Mouse (Mus musculus) heart, embryonic 16.5 days (tissue): ENCODE measurements around the gene Cbfa2t2. TPM values are rescaled to one million over a fixed set of nuclear protein-coding genes. Genes with fewer than 3 reads are reported as not detected.
A peak's percentile ranks its signal among the peaks of the same experiment; 100 is the strongest.

Experiments
- ATAC-seq: fragments of 200-750 bp; cut with Nextera tagmentation; replicated peaks from 2 replicates; pipeline ENCODE4 v1.8.0; 2017; ENCODE audit warnings: moderate number of reproducible peaks; ENCODE audit not compliant: insufficient read depth, low FRiP score; ENCODE audit errors: extremely low read depth
- H3K27ac ChIP-seq: fragments of 300-500 bp; sonication (generic); 2 replicates; pipeline ENCODE4 v1.5.1; 2014; ENCODE audit warnings: mild to moderate bottlenecking, low read length, control low read depth, moderate library complexity
- H3K27me3 ChIP-seq: fragments of 300-500 bp; sonication (generic); 2 replicates; pipeline ENCODE4 v1.6.1; 2014; ENCODE audit warnings: low read length, mixed read lengths; ENCODE audit not compliant: control insufficient read depth, insufficient read depth
- H3K36me3 ChIP-seq: fragments of 300-500 bp; sonication (generic); 2 replicates; pipeline ENCODE4 v1.6.1; 2014; ENCODE audit not compliant: control insufficient read depth, insufficient read depth
- H3K4me1 ChIP-seq: fragments of 300-500 bp; sonication (generic); 2 replicates; pipeline ENCODE4 v1.6.1; 2014; ENCODE audit warnings: low read length, mixed read lengths; ENCODE audit not compliant: control insufficient read depth, insufficient read depth
- H3K4me2 ChIP-seq: fragments of 300-500 bp; sonication (generic); 2 replicates; pipeline ENCODE4 v1.6.1; 2014; ENCODE audit warnings: low read depth, mild to moderate bottlenecking, control low read depth, low read length
- H3K4me3 ChIP-seq: fragments of 300-500 bp; sonication (generic); 2 replicates; pipeline ENCODE4 v1.5.1; 2014; ENCODE audit warnings: mild to moderate bottlenecking, control low read depth, low read length
- H3K9ac ChIP-seq: fragments of 300-500 bp; sonication (generic); 2 replicates; pipeline ENCODE4 v1.6.1; 2014; ENCODE audit warnings: low read length, control low read depth
- H3K9me3 ChIP-seq: fragments of 300-500 bp; sonication (generic); replicated peaks from 2 replicates; pipeline ENCODE4 v1.6.1; 2016; ENCODE audit warnings: low read length; ENCODE audit not compliant: control insufficient read depth
- WGBS: fragments of 180-500 bp; shearing (Covaris S2); extraction: QIAGEN DNeasy Blood & Tissue Kit; methylation state at CpG from one replicate; pipeline ENCODE4 v1.1.7; 2014; 5-methylcytosine and 5-hydroxymethylcytosine counted together
- polyA plus RNA-seq: library from polyadenylated mRNA; unstranded; fragments of >200 nt; fragmentation: Nextera tagmentation; extraction: Ambion mirVana; gene quantifications from 2 replicates; pipeline ENCODE4 v1.2.1, GENCODE M21; 2015

The Cbfa2t2 gene
- polyA plus RNA-seq, 1 experiment from 2014 or later = 29.7 TPM

DNA sequence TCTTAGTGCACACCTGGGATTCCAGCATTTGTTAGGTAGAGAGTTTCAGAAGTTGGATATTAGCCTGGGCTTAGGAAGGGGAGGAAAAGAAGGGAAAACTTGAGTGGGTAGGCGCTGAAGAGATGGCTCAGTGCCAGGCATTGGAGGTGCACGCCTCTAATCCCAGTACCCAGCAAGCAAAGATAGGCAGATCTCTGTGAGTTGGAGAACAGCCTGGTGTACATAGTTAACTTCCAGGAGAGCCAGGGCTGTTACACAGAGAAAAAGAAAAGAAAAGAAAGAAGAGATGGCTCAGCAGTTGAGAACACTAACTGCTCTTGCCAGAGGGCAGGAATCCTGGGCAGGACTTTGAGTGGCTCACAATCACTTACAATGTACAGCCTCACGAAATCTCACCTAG, 90.2 kb downstream of the Cbfa2t2 start:
- peaks cover 5% of the 10 kb centered on the region; the same call in 1 of the 2 replicates for H3K4me1 ChIP-seq
- H3K9ac ChIP-seq = no peak overlapping the region
- no peak for ATAC-seq
- H3K27me3 ChIP-seq = no peaks in the 10 kb centered on the region
- 50% methylated on average over 3 of the region's 3 CpGs for WGBS
- H3K9me3 ChIP-seq = no peaks in the 10 kb centered on the region
- H3K4me3 ChIP-seq = no peak overlapping the region
- peaks cover 33% of the 10 kb centered on the region for H3K36me3 ChIP-seq
- no peak overlapping the region for H3K4me2 ChIP-seq
- no peak overlapping the region for H3K27ac ChIP-seq

DNA sequence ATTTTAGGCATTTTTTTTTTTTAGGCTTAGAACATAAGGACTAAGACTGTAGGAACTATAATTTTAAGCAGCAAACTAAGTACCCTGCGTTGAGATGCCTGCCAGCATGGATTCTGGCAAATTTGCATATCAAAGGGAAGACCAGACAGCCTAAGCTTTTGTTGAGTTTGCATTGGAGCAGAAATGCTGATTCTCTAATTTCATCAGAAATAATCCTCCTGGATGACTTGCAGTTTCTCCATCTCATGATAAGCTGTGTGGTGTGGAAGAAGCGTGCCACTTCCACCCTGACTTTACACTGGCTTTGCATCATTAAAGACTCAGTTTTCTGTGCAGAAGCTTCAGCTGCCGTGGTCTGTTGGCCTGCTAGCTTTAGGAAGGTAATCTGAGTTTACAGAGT, 96.6 kb downstream of the Cbfa2t2 start:
- H3K9me3 ChIP-seq = no peaks in the 10 kb centered on the region
- H3K27me3 ChIP-seq = no peaks in the 10 kb centered on the region
- H3K9ac ChIP-seq = no peak overlapping the region
- no peak for ATAC-seq
- no peak overlapping the region for H3K27ac ChIP-seq
- peaks cover 6% of the 10 kb centered on the region for H3K4me1 ChIP-seq
- H3K4me2 ChIP-seq = no peak overlapping the region
- H3K36me3 ChIP-seq = peaks cover 40% of the 10 kb centered on the region
- 60% methylated on average over 3 of the region's 3 CpGs for WGBS
- no peak overlapping the region for H3K4me3 ChIP-seq

DNA sequence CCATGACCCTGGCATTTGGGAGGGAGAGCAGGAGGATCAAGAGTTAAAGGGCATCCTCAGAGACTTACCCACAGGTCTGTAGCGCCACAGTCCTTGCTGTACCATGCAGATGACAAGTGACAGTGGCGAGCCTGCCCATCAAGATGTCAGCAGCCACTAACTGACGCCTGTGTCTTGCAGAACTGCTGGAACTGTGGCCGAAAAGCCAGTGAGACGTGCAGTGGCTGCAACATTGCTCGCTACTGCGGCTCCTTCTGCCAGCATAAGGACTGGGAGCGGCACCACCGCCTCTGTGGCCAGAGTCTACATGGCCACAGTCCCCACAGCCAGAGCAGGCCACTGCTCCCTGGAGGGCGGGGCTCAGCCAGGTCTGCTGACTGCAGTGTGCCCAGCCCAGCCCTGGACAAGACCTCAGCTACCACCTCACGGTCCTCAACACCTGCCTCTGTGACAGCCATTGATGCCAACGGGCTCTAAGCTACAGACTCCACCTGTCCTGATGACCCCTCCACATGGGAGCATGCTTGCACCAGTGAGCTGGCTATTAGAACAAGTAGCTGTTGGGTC, 98.5 kb downstream of the Cbfa2t2 start:
- Histone ChIP-seq H3K4me1 (peaks cover 16% of the 10 kb centered on the region), H3K4me3 (no peak overlapping the region), H3K9ac (no peak overlapping the region), H3K9me3 (no peaks in the 10 kb centered on the region), H3K36me3 (peaks cover 30% of the 10 kb centered on the region), H3K27ac (peak overlapping the region; percentile 16; the same call in 1 of the 2 replicates), H3K4me2 (no peak overlapping the region), H3K27me3 (no peaks in the 10 kb centered on the region)
- ATAC-seq = peak; percentile 65; the same call in 1 of the 2 replicates
- 63% methylated on average over 12 of the region's 12 CpGs for WGBS

DNA sequence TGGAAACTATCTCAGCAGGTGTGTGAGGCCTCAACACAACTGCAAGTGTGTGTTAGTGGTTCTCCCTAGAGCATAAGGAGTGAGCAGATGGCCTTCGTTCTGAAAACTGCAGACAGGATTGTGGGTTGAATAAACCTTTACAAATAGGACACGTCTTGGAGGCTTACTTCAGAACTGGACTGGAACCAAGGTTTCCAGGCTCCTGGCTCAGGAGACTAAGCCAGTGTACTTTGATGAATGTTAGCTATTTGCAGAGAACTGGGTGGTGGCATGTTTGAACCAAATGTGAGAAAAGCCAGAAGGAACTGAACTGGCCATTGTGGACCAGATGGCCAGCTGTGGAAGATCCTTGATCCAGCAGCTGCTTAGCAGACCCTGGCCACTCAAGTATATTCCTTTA, 102.0 kb downstream of the Cbfa2t2 start:
- no peaks in the 10 kb centered on the region for H3K27me3 ChIP-seq
- H3K9ac ChIP-seq = no peak overlapping the region
- H3K9me3 ChIP-seq = peaks cover 5% of the 10 kb centered on the region
- ATAC-seq = no peak
- WGBS = 44% methylated on average over 2 of the region's 2 CpGs
- no peak overlapping the region for H3K4me3 ChIP-seq
- H3K36me3 ChIP-seq = peaks cover 15% of the 10 kb centered on the region
- H3K4me2 ChIP-seq = no peak overlapping the region
- H3K4me1 ChIP-seq = peaks cover 16% of the 10 kb centered on the region
- no peak overlapping the region for H3K27ac ChIP-seq

DNA sequence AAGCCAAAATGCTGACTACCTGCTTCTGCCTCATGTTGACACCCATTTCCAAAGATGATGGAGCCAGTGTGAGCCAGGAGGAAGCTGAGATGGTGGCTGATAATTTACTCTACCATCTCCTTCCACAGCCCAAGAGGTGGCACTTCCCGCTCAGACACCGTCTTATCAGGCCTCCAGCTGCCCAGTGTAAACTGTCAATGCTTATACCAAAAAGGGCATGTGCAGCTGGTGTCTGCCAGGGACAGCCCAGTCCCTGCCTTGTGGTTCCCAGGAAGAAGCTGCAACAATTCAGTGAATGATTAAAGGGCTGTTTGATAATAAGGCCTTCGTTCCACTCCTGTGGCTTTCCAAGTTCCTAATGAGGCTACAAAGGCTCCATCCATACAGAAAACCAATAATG, 102.4 kb downstream of the Cbfa2t2 start:
- Histone ChIP-seq H3K36me3 (peaks cover 13% of the 10 kb centered on the region), H3K4me2 (no peak overlapping the region), H3K4me3 (no peak overlapping the region), H3K27me3 (no peaks in the 10 kb centered on the region), H3K4me1 (peaks cover 16% of the 10 kb centered on the region), H3K9me3 (peaks cover 5% of the 10 kb centered on the region), H3K27ac (no peak overlapping the region), H3K9ac (no peak overlapping the region)
- no peak for ATAC-seq
- WGBS = 32% methylated on average over 3 of the region's 3 CpGs

DNA sequence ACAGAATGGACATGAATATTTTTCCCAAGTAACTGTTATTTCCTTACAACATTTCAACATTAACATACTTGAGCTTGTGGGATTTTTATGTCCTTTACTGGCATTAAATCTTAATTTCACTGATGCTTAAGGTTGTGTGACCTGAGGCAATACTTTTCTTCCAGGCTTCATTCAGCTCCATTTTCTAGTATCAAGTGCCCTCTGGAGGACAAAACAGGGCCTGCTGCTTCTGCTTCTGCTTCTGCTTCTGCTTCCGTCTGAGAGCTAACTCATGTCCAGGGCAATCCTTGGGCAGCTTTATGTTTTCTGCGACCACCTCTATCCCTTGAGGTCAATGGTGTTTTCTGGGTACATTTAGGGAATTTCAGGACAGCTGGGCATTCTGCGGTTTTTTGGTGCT, 103.4 kb downstream of the Cbfa2t2 start:
- Histone ChIP-seq H3K4me1 (peaks cover 16% of the 10 kb centered on the region), H3K27me3 (no peaks in the 10 kb centered on the region), H3K4me2 (no peak overlapping the region), H3K36me3 (peaks cover 10% of the 10 kb centered on the region), H3K27ac (no peak overlapping the region), H3K4me3 (no peak overlapping the region), H3K9me3 (peaks cover 5% of the 10 kb centered on the region), H3K9ac (no peak overlapping the region)
- WGBS = 69% methylated on average over 3 of the region's 3 CpGs
- no peak for ATAC-seq

DNA sequence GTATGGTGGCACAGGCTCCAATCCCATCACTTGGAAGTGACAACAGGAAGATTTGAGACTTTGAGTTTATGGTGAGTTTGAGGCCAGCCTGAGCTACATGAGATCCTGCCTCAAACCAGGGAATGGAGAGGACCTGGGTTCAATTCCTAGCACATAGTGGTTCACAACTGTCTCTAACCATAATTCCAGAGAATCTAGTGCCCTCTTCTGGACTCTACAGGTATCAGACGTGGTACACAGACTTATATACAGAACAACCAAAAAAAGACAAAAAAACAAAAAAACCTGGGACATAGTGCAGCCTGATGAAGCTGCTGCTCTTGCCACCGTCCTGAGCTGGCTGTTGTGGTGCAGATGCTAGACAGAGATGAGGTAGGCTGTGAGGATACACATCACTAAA, 105.3 kb downstream of the Cbfa2t2 start:
- 79% methylated on average over 2 of the region's 2 CpGs for WGBS

DNA sequence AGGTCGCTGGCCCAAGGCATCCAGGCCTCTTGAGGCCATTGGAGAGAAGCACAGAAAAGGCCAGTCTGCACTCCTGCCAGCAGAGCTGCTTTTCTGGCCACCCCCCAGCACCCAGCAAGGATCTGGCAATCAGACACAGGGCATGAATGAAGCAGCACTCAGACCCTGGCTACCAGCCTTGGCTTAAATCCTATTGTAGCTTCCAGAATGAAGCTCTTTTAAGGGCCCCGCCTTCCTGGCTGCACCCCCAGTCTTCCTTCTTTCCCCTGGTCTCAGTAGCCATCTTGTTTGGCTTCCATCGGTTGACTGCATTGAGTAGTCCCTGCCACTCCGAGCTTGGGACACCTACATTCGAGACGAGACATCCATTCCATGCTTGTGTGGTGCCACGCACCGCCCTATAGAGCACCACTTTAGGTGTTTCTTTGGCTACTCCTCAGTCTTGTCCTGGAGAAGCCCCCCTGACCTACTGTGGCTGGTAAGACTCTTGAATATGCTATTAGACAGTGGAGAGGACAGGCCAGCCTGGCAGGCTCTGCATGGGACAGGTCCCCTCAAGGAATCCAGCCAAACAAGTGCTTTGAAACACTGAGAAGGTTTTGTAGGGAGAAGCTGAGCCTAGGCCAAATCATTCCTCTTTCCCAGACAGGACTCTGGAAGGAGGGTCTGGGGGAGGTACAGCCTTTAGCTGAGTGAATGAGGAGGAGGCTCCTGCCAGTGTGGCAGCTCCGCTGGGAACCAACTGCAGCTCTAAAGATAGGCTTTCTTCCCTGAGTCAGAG, 107.5 kb downstream of the Cbfa2t2 start:
- no peak for ATAC-seq
- Histone ChIP-seq H3K36me3 (no peaks in the 10 kb centered on the region; the same call in 1 of the 2 replicates), H3K4me3 (no peak overlapping the region), H3K4me1 (peaks cover 7% of the 10 kb centered on the region), H3K27me3 (no peaks in the 10 kb centered on the region), H3K4me2 (no peak overlapping the region), H3K9ac (no peak overlapping the region), H3K27ac (peak overlapping the region; percentile 9; the same call in 1 of the 2 replicates), H3K9me3 (peaks cover 5% of the 10 kb centered on the region)
- WGBS = 80% methylated on average over 9 of the region's 9 CpGs

More for the DNA sequence above, 105.3 kb downstream of the Cbfa2t2 start:
- H3K4me3 ChIP-seq = no peak overlapping the region
- H3K9ac ChIP-seq = no peak overlapping the region
- no peak for ATAC-seq
- H3K4me1 ChIP-seq = peaks cover 12% of the 10 kb centered on the region
- no peak overlapping the region for H3K4me2 ChIP-seq
- no peaks in the 10 kb centered on the region for H3K27me3 ChIP-seq
- no peak overlapping the region for H3K27ac ChIP-seq
- H3K9me3 ChIP-seq = peaks cover 5% of the 10 kb centered on the region
- H3K36me3 ChIP-seq = no peaks in the 10 kb centered on the region; the same call in none of the 2 replicates

DNA sequence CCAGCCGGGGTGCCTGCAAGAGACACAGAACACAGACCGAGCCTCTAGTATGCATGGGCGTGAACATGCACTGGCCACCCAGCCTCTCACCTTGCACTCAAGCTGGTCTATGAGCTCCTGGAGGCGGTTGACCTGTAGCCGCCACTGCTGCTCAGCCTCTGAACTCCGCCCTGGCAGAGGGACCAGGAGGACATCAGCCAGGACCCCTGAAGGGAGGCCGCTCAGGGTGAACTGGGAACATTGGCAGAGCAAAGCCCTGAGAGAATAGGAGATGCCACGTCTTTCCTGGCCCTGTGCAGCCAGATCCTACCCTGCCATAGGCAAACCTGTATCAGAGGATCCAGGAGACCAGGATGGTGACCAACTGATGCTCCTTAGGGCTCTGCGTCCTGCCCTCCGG, 110.4 kb downstream of the Cbfa2t2 start, which contains the start of gene 1700003F12Rik:
TSS of gene 1700003F12Rik (plus strand) at position 375 of the 400 bp plus-strand sequence.
- no peak within 1 kb of the TSS for H3K4me3 ChIP-seq
- H3K9ac ChIP-seq = no peak within 1 kb of the TSS
- H3K9me3 ChIP-seq = no peaks in the 10 kb centered on the region
- peaks cover 14% of the 10 kb centered on the region for H3K4me1 ChIP-seq
- no peak for ATAC-seq
- WGBS = 93% methylated on average over 10 of the region's 10 CpGs
- no peak within 1 kb of the TSS for H3K27ac ChIP-seq
- no peak within 1 kb of the TSS for H3K4me2 ChIP-seq
- peaks cover 14% of the 10 kb centered on the region for H3K27me3 ChIP-seq
- no peaks in the 10 kb centered on the region for H3K36me3 ChIP-seq
